Mouse (Mus musculus) MN1 (cell line): ENCODE measurements around the gene Snf8.

ENCODE experiments used
- DNase-seq: peaks from one replicate; pipeline ENCODE4 v3.0.0-alpha.2; 2016; ENCODE audit warnings: low spot score

The Snf8 gene

DNA sequence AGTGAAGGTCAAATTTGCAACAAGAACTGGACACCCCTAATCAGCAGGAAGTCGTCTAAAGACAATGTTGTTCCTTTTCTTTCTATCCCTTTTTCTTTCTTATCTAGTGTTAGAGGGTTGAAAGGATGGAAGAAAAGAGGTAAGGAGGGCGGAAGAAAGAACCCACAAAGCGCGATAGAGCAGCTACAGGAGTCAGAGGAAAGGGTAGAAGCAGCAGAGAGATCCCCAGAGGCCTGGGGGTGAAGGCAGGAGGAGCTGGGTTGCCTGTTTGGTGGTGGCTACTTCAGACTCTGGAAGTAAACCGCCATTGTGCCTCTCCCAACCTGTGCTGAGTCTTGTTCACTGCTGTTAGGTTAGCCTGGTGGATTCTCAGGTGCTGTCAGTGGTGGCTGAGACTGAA lies 6.6 kb upstream of the Snf8 start:
- DNase-seq: no peak

DNA sequence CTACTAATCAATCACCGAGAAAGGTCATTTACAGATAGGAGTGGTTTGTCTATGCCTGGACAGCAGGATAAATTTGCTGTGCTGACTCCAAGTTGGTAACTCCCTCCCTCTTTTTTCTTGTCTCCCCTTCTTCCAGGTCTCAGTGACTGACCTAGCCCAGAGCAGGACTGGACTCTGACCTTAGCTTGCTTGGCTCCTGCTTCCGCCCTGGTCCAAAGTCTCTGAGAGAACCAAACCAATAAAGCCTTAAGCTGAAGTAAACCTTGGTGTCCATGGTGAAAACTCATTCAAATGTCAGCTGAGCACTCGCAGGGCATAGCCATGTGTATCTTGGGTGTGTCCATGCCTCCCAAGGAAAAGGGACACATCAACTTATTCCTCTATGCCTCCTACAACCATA lies 4.1 kb upstream of the Snf8 start:
- DNase-seq: no peak

DNA sequence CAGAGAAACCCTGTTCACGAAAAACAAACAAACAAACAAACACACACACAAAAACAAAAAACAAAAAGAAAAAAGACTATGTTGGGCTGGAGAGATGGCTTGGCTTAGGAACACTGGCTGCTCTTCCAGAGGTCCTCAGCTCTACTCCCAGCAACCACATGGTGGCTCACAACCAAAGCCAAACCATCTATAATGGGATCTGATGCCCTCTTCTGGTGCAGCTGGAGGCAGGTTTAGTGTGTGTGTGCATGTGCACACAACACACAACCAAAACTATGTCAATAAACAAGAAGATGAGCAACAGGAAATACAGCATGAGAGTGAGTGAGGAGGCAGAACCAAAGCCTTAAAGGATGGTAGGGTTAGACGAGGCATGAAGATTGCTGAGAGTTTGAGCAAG lies 3.0 kb upstream of the Snf8 start:
- DNase-seq: no peak

DNA sequence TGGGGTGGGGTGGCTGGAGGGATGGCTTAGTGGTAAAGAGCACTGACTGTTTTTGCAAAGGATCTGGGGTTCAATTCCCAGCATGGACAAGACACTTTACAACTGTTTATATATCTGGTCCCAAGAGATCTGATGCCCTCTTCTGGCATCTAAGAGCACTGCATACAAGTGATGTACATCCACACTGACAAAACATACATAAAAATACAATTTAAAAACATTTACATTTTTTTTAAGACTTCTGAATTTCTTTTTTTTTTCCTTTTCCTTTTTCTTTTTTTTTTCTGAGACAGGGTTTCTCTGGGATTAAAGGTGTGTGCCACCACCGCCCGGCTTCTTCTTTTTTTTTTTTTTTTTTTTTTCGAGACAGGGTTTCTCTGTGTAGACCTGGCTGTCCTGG lies 1.4 kb upstream of the Snf8 start:
- DNase-seq: no peak

DNA sequence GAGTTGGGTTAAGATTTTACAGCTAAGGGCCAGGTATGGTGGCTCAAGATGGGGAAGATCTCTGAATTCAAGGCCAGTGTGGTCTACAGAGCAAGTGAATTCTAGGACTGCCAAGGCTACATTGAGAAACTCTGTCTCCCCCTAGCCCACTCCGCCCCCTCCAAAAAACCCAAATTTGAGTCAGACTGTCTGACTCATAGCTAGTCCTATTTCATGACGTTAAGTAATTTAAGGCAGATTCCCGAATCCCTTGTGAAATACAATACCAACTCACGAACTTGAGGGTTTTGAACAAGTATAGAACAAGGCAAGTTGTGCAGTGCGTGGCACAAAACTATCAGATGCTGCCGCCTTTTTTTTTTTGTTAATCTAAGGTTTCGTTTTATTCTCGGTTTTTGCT lies 569 bp upstream of the Snf8 start:
- DNase-seq: no peak

- DNase-seq: no peak
These were observed 448 bp downstream of the Snf8 start for GRCm38 (mm10) chr11:96035133-96035532.

DNA sequence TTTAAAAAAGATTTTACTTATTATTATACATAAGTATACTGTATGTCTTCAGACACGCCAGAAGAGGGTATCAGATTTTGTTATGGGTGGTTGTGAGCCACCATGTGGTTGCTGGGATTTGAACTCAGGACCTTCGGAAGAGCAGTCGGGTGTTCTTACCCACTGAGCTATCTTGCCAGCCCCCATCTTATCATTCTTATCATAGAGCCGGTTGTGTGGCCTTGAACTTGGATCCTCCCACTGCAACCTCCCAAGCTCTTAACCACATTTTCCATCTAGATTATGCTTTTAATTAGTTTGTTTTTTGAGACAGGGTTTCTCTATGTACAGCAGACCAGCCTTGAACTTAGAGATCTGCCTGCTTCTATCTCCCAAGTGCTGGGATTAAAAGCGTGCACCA lies 2.8 kb downstream of the Snf8 start:
- no peak for DNase-seq

- DNase-seq: no peak
These were observed 3.9 kb downstream of the Snf8 start for GRCm38 (mm10) chr11:96038560-96038959.

GRCm38 (mm10) chr11:96044803-96045567 lies 10.3 kb downstream of the Snf8 start:
- DNase-seq: no peak

DNA sequence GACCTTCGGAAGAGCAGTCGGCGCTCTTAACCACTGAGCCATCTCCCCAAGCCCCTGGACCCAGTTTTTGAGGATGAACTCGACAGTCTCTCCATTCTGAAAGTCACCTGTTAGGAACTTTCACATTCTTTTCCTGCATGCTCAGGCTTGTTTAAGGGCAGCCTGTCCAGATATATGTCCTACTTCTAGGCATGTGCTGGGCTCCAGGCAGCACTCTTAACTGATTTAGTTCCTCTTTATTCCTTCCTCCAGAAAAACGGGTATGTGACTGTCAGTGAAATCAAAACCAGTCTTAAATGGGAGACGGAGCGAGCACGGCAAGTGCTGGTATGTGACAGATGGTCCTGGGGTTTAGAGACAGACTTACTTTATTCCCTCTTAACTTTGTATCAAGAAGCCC lies 11.3 kb downstream of the Snf8 start:
- DNase-seq: no peak

- no peak for DNase-seq
These were observed 12.1 kb downstream of the Snf8 start for GRCm38 (mm10) chr11:96046793-96047192.

- no peak for DNase-seq
These were observed 13.0 kb downstream of the Snf8 start for GRCm38 (mm10) chr11:96047469-96048373.

DNA sequence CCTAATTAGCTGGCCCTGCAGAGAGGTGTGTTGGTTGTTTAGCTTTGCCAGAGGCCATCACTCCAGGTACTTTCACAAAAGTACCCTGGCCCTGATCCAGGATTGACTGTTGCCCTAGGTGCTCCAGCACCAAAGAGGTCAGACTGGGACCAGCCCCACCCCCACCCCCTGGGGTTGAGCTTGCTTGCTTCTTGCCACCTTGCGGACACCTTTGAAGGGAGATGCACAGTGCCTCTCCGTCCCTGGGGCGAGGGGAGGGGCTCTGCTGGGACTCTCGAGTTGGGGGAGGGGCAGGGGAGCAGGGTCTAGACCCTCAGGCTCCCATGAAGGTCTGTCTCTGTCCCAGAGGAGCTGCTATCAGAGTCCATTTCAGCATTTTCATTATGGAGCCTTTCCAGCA lies 15.3 kb downstream of the Snf8 start:
- no peak for DNase-seq

DNA sequence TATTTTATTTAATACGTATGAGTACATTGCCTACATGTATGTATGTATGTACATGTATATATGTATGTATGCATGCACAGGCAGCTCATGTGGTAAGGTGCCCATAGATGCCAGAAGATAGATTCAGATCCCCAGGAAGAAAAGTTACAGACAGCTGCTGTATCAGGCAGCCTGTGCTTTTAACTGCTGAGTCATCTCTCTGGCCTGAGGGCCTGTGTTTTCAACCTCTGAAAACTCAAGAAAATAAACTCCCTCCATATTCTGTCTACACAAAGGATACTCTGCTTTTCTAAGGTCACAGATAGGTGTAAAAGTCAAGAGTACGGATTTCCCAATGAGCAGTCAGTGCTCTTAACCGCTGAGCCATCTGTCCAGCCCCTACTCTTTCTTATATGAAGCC lies 16.2 kb downstream of the Snf8 start:
- no peak for DNase-seq

- DNase-seq: no peak
These were observed 23.6 kb downstream of the Snf8 start for GRCm38 (mm10) chr11:96058309-96058708.

GRCm38 (mm10) chr11:96064521-96065214 lies 30.0 kb downstream of the Snf8 start:
- DNase-seq: peak; percentile 28

DNA sequence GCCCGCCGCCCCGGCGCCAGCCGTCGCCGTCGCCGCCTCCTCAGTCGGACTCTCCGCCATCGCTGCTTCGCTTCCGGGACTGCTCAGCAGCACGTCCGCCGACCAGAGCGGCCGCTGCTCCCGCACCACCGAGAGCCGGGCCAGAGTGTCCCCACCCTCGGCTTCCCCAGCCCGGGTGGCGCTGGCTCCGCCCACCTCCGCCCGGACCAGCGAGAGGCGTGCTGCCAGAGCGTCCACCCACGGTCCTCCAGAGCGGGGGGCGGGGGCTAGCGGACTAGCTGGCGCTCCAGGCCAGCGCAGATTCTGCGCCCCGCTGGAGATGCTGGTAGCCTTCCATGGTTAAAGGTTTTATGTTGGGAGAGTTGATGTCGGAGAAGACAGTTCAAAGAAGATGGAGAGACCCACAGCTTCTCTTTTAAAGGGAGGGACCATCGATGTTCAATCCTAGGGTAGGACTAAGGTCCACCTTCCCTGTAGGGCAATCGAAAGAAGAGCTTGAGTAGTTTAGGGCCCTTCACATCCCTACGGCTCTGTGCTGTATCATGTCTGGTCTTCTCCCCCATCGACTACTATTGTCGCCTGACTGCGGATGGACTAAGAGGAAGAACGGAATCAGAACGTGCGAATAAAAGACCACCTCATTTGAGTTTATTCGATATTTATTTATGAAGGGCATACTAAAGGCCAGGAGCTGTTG lies 30.7 kb downstream of the Snf8 start, which contains the start of gene Ube2z:
Gene Ube2z, minus strand, starts transcription at position 174 of the 697 bp plus-strand sequence.
- peak; percentile 96 for DNase-seq

DNA sequence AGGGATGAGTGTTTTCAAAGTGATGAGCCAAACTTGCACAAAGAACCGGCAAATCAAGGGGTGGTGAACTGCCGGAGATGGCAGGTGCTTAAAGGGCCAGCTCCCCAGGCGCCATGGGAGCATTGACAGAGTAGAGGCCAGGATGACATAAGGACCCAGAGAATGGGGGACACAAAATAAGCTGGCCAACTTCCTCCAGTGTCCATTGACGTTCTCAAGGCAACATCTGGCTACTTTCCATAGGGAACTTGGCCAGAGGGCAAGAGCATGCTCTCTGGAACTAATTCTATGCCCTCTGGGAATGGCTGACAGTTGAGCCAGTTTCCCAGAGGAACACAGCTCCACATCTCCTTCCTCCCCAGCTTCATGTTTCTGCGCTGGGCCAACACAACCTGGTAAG lies 33.5 kb downstream of the Snf8 start:
- DNase-seq: peak; percentile 24

GRCm38 (mm10) chr11:96070353-96070752 lies 35.7 kb downstream of the Snf8 start:
- DNase-seq: no peak

- no peak for DNase-seq
These were observed 36.3 kb downstream of the Snf8 start for GRCm38 (mm10) chr11:96071013-96071412.

DNA sequence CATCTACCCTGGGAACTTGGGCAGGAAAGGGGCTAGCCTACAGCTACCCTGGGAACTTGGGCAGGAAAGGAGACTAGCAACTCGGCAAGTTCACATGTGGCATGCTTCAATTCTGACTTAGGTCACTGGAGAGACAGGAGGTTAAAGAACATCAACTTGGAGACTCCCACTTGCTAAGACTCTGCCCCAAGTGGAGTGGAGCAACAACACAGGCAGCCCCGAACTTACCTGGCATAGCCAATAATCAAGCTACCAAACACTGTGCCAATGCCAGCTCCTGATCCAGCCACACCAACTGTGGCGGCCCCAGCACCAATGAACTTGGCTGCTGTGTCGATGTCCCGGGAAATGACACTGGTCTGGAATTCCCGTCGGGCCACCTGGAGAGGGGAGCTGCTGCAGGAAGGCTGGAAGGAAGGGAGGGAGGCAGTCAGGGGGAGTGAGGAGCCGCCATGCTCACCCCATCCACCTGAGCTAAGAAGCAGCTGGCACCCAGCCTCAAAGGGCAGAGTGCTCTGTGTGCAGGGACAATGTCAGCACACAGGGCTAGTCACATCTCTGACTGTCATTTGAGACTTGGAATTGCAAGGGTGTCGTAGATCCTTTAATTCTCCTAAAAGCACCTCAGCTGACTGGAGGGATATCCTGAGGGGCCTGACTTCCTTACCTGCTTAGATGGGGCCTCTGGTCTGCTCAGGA lies 38.8 kb downstream of the Snf8 start:
- DNase-seq: no peak
